Mouse (Mus musculus) heart, postnatal 25 days (tissue): ENCODE data around the gene Sgms1. TPM values are rescaled to one million over a fixed set of nuclear protein-coding genes. Genes with fewer than 3 reads are reported as not detected.
A peak's percentile ranks its signal among the peaks of the same experiment; 100 is the strongest.

Source experiments
- DNase-seq: peaks from one replicate; pipeline ENCODE4 v3.0.0; 2022; ENCODE audit warnings: low spot score
- intact Hi-C: fragments of 180-260 bp; cut with DNase I; formaldehyde crosslinking; loops from one replicate; pipeline ENCODE4 v1.15.1; 2025
- total RNA-seq, 2 experiments: library from RNA; stranded (reverse); gene quantifications; 2 replicates each; pipeline ENCODE4 v1.2.3; 2021

The Sgms1 gene
- total RNA-seq, 2 experiments from 2014 or later: 55.8 to 59.0 TPM

DNA sequence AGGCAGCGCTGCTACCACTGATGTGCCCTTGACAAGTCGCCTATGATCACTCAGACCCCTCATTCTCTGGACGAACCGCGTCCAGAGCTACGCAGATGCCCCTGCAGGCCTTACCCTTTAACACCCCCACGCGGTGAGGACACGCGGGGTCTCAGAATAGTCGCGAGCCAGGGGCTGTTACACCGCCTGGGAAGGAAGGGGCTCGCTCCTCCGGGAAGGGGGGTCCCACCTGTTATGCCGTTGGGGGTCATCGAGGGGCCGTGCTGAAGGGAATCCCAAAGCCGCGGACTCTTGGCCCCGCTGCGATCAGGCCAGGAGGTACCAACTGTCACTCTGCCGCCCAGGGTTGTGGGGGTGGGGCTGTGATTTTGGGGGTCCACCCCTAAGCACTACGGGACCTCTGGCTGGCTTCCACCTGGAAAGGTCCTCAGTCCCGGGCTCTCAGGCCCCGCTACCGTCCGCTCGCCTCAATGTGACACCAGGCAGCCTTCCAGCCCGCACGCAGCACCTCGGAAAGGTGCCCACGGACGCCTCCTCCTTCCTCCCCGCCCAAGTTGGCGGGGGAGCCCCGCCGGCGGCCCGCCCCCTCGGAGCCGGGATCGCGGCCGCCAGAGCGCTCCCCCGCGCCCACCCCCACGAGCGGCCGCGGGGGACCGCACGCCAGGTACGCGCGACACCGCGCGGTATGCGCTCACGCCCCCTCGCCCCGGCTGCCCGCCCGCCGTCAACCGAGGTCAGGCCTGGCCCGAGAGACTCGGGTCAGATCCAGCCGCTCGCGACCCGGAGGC is 1.9 kb downstream of the Sgms1 start:
- intact Hi-C loops: loop anchor here (2.0 to 5.0 kb wide), 5 partner anchors 40 to 260 kb away; no protein-coding TSS in a partner anchor

GRCm38 (mm10) chr19:32386556-32387402 is 2.7 kb downstream of the Sgms1 start:
- intact Hi-C loops: loop anchor here (5.0 kb wide), 3 partner anchors 39 to 259 kb away; no protein-coding TSS in a partner anchor
- DNase-seq: peak; percentile 56

More for the DNA sequence above, 1.9 kb downstream of the Sgms1 start:
- peak; percentile 37 for DNase-seq

DNA sequence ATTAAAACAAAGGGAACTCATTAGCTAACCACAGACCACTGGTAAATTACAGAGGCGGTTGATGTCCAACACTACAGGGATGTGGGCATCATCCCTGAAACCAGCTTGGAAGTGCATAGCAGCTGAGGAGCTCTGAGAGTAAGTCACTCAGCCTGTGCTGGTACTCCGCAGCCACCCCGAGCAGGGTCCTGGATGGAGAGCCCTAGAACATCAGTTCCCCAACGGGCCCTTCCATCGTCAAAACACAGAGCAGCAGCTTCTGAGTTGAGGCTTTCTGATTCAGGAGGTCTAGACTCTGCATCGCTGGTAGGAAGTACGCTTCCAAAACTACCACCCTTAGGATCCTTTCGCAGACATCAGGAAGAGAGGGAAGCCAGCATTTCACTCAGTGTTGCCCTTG is 5.8 kb downstream of the Sgms1 start:
- DNase-seq: no peak

DNA sequence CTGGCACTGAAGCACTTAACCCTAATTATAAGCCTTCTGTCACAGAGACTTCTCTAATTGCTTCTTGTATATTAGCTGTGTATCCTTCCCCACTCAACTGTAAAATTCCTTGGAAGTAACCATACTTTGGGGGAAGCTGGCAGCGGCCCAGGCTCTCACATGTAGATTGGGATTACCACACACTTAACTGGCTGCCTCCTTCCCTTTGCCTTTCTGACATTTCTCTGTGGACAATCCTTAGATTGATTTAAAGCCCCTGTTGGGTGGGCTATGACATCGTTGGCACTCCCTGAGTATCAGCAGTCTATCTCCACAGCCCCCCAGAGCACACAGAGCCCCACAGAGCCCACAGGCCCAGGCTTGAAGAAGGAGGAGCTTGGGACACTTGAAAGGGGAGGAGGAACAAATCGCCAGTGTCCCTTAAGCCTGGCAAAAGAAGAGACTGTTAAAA is 8.0 kb downstream of the Sgms1 start:
- intact Hi-C loops: no loop called here
- no peak for DNase-seq

More for the DNA sequence above, 5.8 kb downstream of the Sgms1 start:
- intact Hi-C loops: no loop called here

- intact Hi-C loops: no loop called here
- DNase-seq: no peak
Measured at GRCm38 (mm10) chr19:32380748-32381147, 8.8 kb downstream of the Sgms1 start.

DNA sequence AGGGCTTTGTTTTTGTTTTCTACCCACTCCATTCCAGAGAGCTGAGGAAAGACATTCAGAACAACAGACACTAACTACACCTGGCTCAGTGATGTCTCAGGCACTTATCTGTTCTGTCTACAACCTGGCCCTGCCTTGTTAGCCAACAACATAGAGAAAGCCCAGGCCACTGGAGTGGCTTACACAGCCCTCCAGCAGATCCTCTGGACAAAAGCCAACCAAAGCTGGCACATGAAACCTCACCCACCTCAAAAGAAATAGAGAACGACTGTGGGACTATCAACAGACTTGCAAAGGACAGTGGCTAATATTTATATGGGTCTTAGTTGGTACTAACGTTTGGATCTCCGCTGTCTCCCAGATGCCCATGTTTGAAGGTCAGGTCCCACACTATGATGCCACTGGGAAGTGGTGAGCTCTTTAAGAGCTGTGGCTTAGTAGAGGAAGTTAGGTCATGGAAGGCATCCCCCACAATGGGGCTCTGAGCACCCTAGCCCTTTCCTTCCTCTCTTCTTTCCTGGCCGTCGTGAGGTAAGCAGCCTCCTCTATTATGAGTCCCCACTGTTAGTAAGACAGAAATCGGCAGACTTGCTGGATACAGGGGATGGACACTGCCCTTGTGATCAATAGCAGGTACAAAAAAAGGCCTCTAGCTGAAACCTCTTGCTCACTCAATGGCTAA is 10.1 kb downstream of the Sgms1 start:
- no peak for DNase-seq
- intact Hi-C loops: no loop called here

- intact Hi-C loops: no loop called here
- no peak for DNase-seq
Measured at GRCm38 (mm10) chr19:32378581-32378980, 10.9 kb downstream of the Sgms1 start.

GRCm38 (mm10) chr19:32377701-32378325 is 11.7 kb downstream of the Sgms1 start:
- no peak for DNase-seq
- intact Hi-C loops: no loop called here

- DNase-seq: peak; percentile 52
- intact Hi-C loops: no loop called here
Measured at GRCm38 (mm10) chr19:32376886-32377535, 12.5 kb downstream of the Sgms1 start.

- no peak for DNase-seq
- intact Hi-C loops: no loop called here
Measured at GRCm38 (mm10) chr19:32376054-32376453, 13.5 kb downstream of the Sgms1 start.

GRCm38 (mm10) chr19:32375473-32375985 is 14.0 kb downstream of the Sgms1 start:
- intact Hi-C loops: no loop called here

DNA sequence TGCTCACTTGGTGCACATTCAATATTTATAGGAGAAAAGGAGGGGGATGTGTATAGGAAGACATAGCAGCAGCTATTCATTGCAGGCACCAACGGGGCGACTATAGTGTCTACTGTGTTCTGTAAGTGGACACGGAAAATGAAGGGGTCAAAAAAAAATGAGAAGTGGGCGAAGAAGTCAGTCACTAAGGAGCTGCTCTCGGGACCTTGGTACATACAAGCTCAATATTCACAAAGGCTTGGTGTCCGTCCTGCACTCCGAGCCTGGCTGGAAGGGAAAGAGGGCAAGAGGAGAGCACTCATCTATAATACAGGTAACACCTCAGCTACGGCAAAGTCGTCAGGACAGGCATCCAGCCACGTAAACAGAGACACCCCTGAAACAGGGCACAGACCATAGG is 14.8 kb downstream of the Sgms1 start:
- intact Hi-C loops: no loop called here
- no peak for DNase-seq

More at GRCm38 (mm10) chr19:32375473-32375985, 14.0 kb downstream of the Sgms1 start:
- DNase-seq: no peak

DNA sequence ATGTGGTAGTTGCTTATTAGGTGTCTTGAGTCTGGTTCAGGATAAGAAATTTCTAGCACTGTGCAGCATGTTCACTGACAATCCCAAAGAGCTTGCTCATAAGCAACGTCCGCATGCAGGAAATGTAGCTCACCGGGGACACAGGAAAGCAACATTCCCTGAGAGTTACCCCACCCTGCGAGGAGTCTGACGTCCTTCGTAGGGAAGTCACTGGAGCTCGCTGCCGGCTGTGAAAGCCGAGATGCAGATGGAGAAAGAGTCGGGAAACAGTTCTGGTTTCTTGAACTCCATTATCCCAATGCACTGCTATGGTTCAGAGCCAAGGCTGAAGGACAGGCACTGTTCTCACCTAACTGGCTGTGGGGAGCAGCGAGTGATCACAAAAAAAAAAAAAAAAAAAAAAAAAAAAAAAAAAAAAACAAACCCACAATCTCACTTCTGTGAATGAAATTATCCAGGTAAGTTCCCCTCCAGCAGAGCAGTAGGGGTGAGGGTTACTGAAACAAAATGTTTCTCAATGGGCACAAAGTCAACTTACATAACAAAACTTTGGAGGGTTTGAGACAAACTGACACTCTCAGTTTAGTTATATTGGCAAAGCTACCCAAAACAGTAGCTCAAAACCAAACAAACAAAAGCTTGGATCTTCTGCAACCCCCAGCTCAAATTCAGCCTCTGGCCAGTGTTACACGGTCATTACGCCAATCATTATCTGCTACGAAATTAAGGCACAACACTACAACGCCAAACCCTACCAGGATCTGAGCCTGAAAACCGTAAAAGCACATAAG is 15.5 kb downstream of the Sgms1 start:
- peak; percentile 42 for DNase-seq
- intact Hi-C loops: no loop called here

- intact Hi-C loops: no loop called here
- peak; percentile 61 for DNase-seq
Measured at GRCm38 (mm10) chr19:32372373-32372772, 17.1 kb downstream of the Sgms1 start.

DNA sequence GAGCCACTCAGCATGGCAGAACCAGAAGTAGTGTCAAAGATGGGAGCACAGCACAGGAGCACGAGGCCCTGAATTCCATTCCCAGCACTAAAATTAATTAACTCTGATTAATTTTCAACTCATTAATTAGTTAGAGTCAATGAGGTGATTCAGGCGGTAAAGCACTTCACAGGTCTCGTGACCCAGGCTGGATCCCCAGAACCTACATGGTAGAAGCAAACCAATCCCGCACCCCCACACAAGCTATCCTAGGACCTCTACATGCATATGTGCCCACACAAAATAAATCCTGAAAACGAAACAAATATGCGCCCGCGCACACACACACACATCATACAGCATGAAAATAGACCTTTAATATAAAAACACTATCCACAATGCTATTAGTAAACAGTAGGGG is 22.2 kb downstream of the Sgms1 start:
- DNase-seq: no peak
- intact Hi-C loops: no loop called here

- intact Hi-C loops: no loop called here
- no peak for DNase-seq
Measured at GRCm38 (mm10) chr19:32366406-32366805, 23.1 kb downstream of the Sgms1 start.

DNA sequence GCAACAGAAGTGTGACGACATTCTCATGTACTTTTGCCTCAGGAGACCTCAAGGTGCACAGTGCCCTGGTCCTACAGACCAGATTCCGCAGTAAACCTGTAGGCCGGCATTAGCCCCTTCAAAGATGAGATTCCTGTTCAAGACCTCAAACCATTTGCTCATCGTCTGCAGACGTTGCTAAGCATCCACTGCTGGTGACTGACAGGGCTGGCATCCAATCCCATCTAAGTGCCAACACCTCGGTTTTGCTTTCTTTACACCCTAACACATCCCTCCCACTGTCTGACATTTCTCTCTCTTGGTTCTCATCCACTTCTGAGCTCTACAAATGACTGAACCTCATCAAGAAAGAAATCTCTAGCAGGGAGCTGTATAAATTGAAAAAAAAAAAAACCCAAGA is 24.4 kb downstream of the Sgms1 start:
- intact Hi-C loops: no loop called here
- DNase-seq: no peak

- DNase-seq: no peak
- intact Hi-C loops: no loop called here
Measured at GRCm38 (mm10) chr19:32363587-32363986, 25.9 kb downstream of the Sgms1 start.
